Mouse (Mus musculus) embryonic facial prominence, embryonic 15.5 days (tissue): ENCODE data around the gene Kansl1l. TPM values are rescaled to one million over a fixed set of nuclear protein-coding genes. Genes with fewer than 3 reads are reported as not detected.

Experiments used
- ATAC-seq: fragments of 200-750 bp; cut with Nextera tagmentation; 2 replicates; pipeline ENCODE4 v1.8.0; 2017; ENCODE audit warnings: low read depth, moderate TSS enrichment; ENCODE audit not compliant: insufficient number of reproducible peaks, low FRiP score, low TSS enrichment
- H3K27ac ChIP-seq: fragments of 300-500 bp; sonication (generic); replicated peaks from 2 replicates; pipeline ENCODE4 v1.5.1; 2015; ENCODE audit warnings: mild to moderate bottlenecking, inconsistent platforms
- H3K27me3 ChIP-seq: fragments of 300-500 bp; sonication (generic); 2 replicates; pipeline ENCODE4 v1.6.1; 2015; ENCODE audit warnings: inconsistent platforms
- H3K36me3 ChIP-seq: fragments of 300-500 bp; sonication (generic); 2 replicates; pipeline ENCODE4 v1.6.1; 2015; ENCODE audit warnings: mild to moderate bottlenecking, inconsistent platforms
- H3K4me1 ChIP-seq: fragments of 300-500 bp; sonication (generic); 2 replicates; pipeline ENCODE4 v1.6.1; 2015; ENCODE audit warnings: inconsistent platforms
- H3K4me2 ChIP-seq: fragments of 300-500 bp; sonication (generic); replicated peaks from 2 replicates; pipeline ENCODE4 v1.6.1; 2015; ENCODE audit warnings: mild to moderate bottlenecking, inconsistent platforms
- H3K4me3 ChIP-seq: fragments of 300-500 bp; sonication (generic); replicated peaks from 2 replicates; pipeline ENCODE4 v1.5.1; 2015; ENCODE audit warnings: mild to moderate bottlenecking, inconsistent platforms
- H3K9ac ChIP-seq: fragments of 300-500 bp; sonication (generic); 2 replicates; pipeline ENCODE4 v1.6.1; 2015; ENCODE audit warnings: inconsistent platforms
- H3K9me3 ChIP-seq: fragments of 300-500 bp; sonication (generic); replicated peaks from 2 replicates; pipeline ENCODE4 v1.6.1; 2016; ENCODE audit warnings: inconsistent platforms
- WGBS: fragments of 180-500 bp; shearing (Covaris S2); methylation state at CpG from one replicate; pipeline ENCODE4 v1.1.7; 2015; 5-methylcytosine and 5-hydroxymethylcytosine counted together
- polyA plus RNA-seq: library from polyadenylated mRNA; unstranded; fragments of >200 nt; fragmentation: Nextera tagmentation; extraction: Ambion mirVana; gene quantifications from 2 replicates; pipeline ENCODE4 v1.2.1, GENCODE M21; 2015

Gene Kansl1l
- polyA plus RNA-seq, 1 experiment from 2014 or later: 16.9 TPM

DNA sequence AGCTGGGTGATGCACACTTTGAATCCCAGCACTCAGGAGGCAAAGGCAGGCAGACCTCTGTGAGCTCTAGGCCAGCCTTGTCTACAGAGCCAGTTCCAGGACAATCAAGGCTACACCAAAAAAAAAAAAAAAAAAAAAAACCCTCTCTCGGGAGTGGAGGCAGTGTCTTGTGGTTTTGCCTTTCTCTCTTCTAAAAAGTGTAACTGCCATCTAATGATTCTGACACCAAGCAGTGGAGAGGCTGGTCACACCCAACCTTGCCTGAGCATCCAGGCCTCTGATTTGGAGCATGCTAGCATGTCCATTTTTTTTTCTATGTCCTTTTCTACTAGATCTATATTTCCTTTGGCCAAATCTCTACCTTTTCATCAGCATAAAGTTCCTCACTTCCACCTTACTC is 21.8 kb upstream of the Kansl1l start:
- no peak overlapping the region for H3K9ac ChIP-seq
- peaks cover 17% of the 10 kb centered on the region; the same call in 1 of the 2 replicates for H3K36me3 ChIP-seq
- ATAC-seq: no peak
- 79% methylated on average over 1 of the region's 1 CpGs for WGBS
- H3K27ac ChIP-seq: no peak overlapping the region
- no peaks in the 10 kb centered on the region for H3K4me1 ChIP-seq
- no peaks in the 10 kb centered on the region for H3K9me3 ChIP-seq
- no peak overlapping the region for H3K4me3 ChIP-seq
- H3K27me3 ChIP-seq: no peaks in the 10 kb centered on the region
- no peak overlapping the region for H3K4me2 ChIP-seq

DNA sequence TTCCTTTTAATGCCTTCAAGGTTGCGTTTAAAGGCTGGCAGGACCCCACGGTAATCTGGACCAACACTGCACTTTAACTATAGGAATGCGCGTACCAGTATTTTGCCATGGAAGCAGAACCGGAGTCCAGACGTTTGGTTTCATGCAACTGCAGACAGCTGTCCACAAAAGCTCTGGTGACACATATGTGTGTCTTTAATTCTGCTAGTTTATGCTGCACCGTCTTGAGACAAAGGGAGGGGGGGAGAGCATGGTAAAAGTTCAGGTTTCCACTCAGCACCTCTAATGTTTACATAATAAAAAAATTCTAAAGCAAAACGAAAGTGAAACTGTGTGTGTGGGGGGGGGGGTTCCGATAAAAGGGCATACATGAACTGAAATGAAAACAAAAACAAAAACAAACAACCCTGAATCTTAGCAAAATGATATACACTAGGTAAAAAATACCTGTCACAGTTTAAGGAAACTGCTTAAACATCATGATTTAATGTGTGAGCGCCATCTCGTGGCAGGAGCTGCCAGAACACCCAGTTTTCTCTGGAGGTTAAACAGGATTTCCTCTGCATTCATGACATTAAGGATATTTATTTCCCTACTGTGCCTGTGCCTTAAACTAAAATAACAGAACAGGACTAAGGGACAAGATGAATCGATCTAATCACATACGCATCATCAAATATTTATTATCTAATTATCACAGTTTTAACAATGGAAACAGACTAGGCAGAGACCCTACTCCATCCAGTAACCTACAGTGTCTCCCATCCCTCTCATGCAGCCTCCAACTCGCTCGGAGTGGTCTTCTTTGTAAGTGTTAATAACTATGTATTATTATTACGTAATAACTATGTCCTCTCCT is 21.1 kb upstream of the Kansl1l start:
- peak overlapping the region; percentile 19; the same call in 1 of the 2 replicates for H3K4me2 ChIP-seq
- no peaks in the 10 kb centered on the region for H3K27me3 ChIP-seq
- ATAC-seq: no peak
- peak overlapping the region; percentile 21; the same call in 1 of the 2 replicates for H3K4me3 ChIP-seq
- 48% methylated on average over 16 of the region's 16 CpGs for WGBS
- peaks cover 17% of the 10 kb centered on the region; the same call in 1 of the 2 replicates for H3K36me3 ChIP-seq
- no peak overlapping the region for H3K9ac ChIP-seq
- H3K9me3 ChIP-seq: no peaks in the 10 kb centered on the region
- H3K4me1 ChIP-seq: no peaks in the 10 kb centered on the region
- H3K27ac ChIP-seq: no peak overlapping the region

DNA sequence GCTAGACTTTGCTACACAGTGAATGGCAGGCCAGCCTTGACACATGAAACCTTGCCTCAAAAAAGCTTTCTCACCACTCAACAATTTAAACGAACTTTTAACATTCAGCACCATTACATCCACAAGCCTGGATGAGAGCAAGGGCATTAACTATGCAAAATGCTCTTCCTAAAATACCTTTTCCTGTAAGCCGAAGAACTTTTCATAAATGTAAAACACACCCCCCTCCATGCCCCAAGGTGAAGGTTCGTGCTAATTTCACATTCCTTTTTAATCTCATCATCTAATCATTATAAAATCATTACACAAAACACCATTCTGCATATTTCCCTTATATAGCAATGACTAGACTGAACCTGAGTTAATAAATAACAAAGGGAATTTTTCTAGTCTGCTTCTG is 19.8 kb upstream of the Kansl1l start:
- 58% methylated on average over 3 of the region's 3 CpGs for WGBS
- Histone ChIP-seq H3K27me3 (no peaks in the 10 kb centered on the region), H3K9ac (no peak overlapping the region), H3K4me3 (no peak overlapping the region), H3K4me2 (no peak overlapping the region), H3K27ac (no peak overlapping the region), H3K36me3 (peaks cover 9% of the 10 kb centered on the region; the same call in 1 of the 2 replicates), H3K4me1 (no peaks in the 10 kb centered on the region), H3K9me3 (no peaks in the 10 kb centered on the region)
- no peak for ATAC-seq

- H3K27ac ChIP-seq: no peak overlapping the region
- no peak overlapping the region for H3K4me3 ChIP-seq
- H3K4me2 ChIP-seq: no peak overlapping the region
- H3K9me3 ChIP-seq: no peaks in the 10 kb centered on the region
- no peak for ATAC-seq
- H3K4me1 ChIP-seq: no peaks in the 10 kb centered on the region
- no peak overlapping the region for H3K9ac ChIP-seq
- H3K27me3 ChIP-seq: no peaks in the 10 kb centered on the region
- WGBS: 90% methylated on average over 7 of the region's 7 CpGs
- 0 out of 2 replicates have a peak, but pooled peaks cover 4% of the 10 kb centered on the region for H3K36me3 ChIP-seq
Observed at GRCm38 (mm10) chr1:66832636-66833165, 15.3 kb upstream of the Kansl1l start.

DNA sequence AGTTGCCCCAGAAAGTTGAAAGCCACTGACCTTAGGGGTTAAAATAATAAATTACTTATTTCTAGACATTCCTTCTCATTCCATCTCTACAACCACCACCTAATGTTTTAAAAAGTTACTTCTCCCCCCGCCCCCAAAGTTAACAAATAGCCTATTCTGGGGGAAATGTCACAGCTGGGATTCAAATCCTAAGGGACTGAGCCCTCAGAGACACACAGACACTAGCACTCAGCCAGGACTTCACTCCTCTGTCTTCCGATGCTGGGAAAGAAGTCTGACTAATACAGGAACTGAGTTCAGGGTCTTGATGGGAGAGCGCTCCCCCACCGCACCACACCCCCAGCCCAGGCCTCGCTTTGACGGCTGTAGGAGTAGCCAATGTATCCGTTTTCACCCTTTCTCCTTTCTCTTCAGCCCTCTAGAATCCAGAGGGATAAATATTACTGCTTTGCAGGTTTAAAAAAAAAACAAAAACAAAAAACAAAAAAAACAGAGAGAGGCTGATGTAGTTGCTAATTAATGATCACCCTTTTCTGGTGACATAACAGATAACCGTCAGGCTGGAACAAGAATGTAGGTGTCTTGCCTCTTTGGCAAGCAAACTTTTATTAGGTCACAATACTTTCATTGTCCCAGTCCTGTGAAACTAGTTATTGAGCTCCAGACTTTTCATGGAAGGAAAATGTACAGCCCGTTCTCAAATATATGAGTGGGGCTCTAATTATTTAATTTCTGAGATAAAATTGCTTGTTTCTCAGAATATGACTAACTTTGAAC is 14.7 kb upstream of the Kansl1l start:
- ATAC-seq: no peak
- WGBS: 76% methylated on average over 9 of the region's 9 CpGs
- no peak overlapping the region for H3K27ac ChIP-seq

GRCm38 (mm10) chr1:66829400-66830080 is 12.2 kb upstream of the Kansl1l start:
- Histone ChIP-seq H3K36me3 (no peaks in the 10 kb centered on the region), H3K9ac (no peak overlapping the region), H3K4me2 (no peak overlapping the region), H3K27ac (no peak overlapping the region), H3K4me3 (no peak overlapping the region), H3K4me1 (no peaks in the 10 kb centered on the region), H3K27me3 (no peaks in the 10 kb centered on the region), H3K9me3 (no peaks in the 10 kb centered on the region)
- WGBS: 74% methylated on average over 9 of the region's 9 CpGs
- no peak for ATAC-seq

More for the DNA sequence above, 14.7 kb upstream of the Kansl1l start:
- no peaks in the 10 kb centered on the region for H3K4me1 ChIP-seq
- H3K4me2 ChIP-seq: no peak overlapping the region
- H3K27me3 ChIP-seq: no peaks in the 10 kb centered on the region
- no peak overlapping the region for H3K4me3 ChIP-seq
- no peak overlapping the region for H3K9ac ChIP-seq
- H3K36me3 ChIP-seq: 0 out of 2 replicates have a peak, but pooled peaks cover 4% of the 10 kb centered on the region
- H3K9me3 ChIP-seq: no peaks in the 10 kb centered on the region

GRCm38 (mm10) chr1:66821966-66822365 is 4.6 kb upstream of the Kansl1l start:
- Histone ChIP-seq H3K4me2 (no peak overlapping the region), H3K4me1 (peaks cover 9% of the 10 kb centered on the region), H3K27ac (no peak overlapping the region), H3K9ac (no peak overlapping the region), H3K36me3 (no peaks in the 10 kb centered on the region), H3K9me3 (no peaks in the 10 kb centered on the region), H3K4me3 (no peak overlapping the region), H3K27me3 (no peaks in the 10 kb centered on the region)
- ATAC-seq: no peak
- WGBS: 76% methylated on average over 9 of the region's 9 CpGs

- Histone ChIP-seq H3K27ac (no peak overlapping the region), H3K9me3 (no peaks in the 10 kb centered on the region), H3K9ac (no peak overlapping the region), H3K36me3 (no peaks in the 10 kb centered on the region), H3K4me2 (no peak overlapping the region), H3K4me3 (no peak overlapping the region), H3K4me1 (peaks cover 10% of the 10 kb centered on the region), H3K27me3 (no peaks in the 10 kb centered on the region)
- no peak for ATAC-seq
- 23% methylated on average over 7 of the region's 7 CpGs for WGBS
Observed at GRCm38 (mm10) chr1:66820241-66820640, 2.9 kb upstream of the Kansl1l start.

DNA sequence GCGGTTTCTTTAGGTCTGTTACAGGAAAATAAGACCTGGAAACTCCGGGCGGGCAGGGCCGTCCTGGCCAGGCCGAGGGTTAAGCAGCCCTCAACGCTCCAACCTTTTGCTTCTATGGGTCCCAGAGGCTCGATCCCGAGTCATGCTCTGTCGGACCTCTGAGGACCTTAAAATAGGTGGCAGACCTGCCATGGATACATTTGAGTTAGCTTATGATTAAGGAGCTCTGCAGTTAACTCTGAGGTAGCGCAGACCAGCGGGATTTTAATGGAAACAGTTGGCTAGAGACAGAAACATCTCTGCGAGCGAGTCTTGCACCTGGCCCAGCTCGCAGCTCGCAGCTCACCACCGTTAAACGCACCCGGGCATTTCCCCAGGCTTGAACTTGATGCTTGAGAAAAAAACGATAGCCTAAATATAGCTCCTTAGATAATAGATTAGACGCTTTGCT is 528 bp upstream of the Kansl1l start:
- WGBS: under 1% methylated on average over 20 of the region's 20 CpGs
- H3K4me3 ChIP-seq: peak overlapping the region; percentile 86
- H3K36me3 ChIP-seq: no peaks in the 10 kb centered on the region
- H3K9me3 ChIP-seq: no peaks in the 10 kb centered on the region
- peak overlapping the region; percentile 98 for H3K27ac ChIP-seq
- no peaks in the 10 kb centered on the region for H3K27me3 ChIP-seq
- H3K9ac ChIP-seq: peak overlapping the region; percentile 60
- peak overlapping the region; percentile 82 for H3K4me2 ChIP-seq
- H3K4me1 ChIP-seq: peaks cover 16% of the 10 kb centered on the region
- peak; percentile 11; the same call in 1 of the 2 replicates for ATAC-seq

GRCm38 (mm10) chr1:66816837-66817452 is 417 bp downstream of the Kansl1l start:
- Histone ChIP-seq H3K36me3 (no peaks in the 10 kb centered on the region), H3K27me3 (no peaks in the 10 kb centered on the region), H3K4me1 (peaks cover 16% of the 10 kb centered on the region), H3K4me2 (peak overlapping the region; percentile 82), H3K27ac (peak overlapping the region; percentile 98), H3K9me3 (no peaks in the 10 kb centered on the region), H3K9ac (peak overlapping the region; percentile 81), H3K4me3 (peak overlapping the region; percentile 86)
- under 1% methylated on average over 54 of the region's 63 CpGs for WGBS
- ATAC-seq: peak; percentile 89
